Mouse (Mus musculus) ES-Bruce4 (cell line): ENCODE results near the gene Slc35g2.

Experiments
- CTCF ChIP-seq: IDR thresholded peaks from one replicate; pipeline ENCODE4 v1.8.1; 2011; ENCODE audit warnings: low read depth, low read length
- EP300 ChIP-seq: IDR thresholded peaks from 2 replicates; pipeline ENCODE4 v1.6.1; 2011; ENCODE audit warnings: low read depth, low read length; ENCODE audit not compliant: insufficient read depth
- POLR2A ChIP-seq: IDR thresholded peaks from one replicate; pipeline ENCODE4 v1.8.1; 2011; ENCODE audit warnings: low read length; ENCODE audit not compliant: insufficient read depth

- no peak for TF ChIP-seq POLR2A
- TF ChIP-seq CTCF = no peak
- TF ChIP-seq EP300 = no peak
Measured at GRCm38 (mm10) chr9:100613501-100614071, 42.7 kb upstream of the Slc35g2 start.
